15 mouse cellular contexts compared by ENCODE assay signal in the genomic region with DNA sequence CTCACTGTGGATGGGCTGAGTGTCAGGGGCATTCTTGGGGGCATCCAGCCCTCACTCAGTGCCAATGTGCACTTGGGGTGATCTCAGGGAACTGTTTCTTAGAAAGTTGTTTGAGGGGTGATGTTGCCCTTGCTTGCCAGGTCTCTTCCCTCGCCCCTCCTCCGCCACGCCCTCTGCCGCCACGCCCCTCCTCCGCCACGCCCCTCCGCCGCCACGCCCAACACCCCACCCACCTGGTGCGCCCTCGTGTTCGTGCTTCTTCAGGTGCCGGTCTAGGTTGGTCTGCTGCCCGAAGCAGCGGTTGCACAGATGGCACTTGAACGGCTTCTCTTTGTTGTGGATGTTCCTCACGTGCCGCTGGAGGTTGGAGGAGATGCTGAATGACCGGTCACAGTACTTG. TPM values are rescaled to one million over a fixed set of nuclear protein-coding genes. Genes with fewer than 3 reads are reported as not detected.
A peak's percentile ranks its signal among the peaks of the same experiment; 100 is the strongest.
DNase-seq lines count a peak whose midpoint lies in the region; ATAC-seq lines count a peak whose summit lies in the region.
"Had no signal": no experiment of that assay in that cellular context is flagged by ENCODE, and none has a peak within 500 bp of the region (broad histone marks: within the 10 kb centered on the region; RNA-seq: fewer than 3 reads in every experiment).

No protein-coding gene starts in this region.

- 7% methylated on average over 19 of the region's 20 CpGs for WGBS in intestine, embryonic 14.5 days
- 8% methylated on average over 17 of the region's 20 CpGs for WGBS in midbrain, embryonic 16.5 days

- H3K36me3 ChIP-seq in intestine, embryonic 14.5 days (ENCODE audit: control insufficient read depth, insufficient read depth, low read length), result no peaks in the 10 kb centered on the region
- no peaks in the 10 kb centered on the region for H3K36me3 ChIP-seq in midbrain, embryonic 16.5 days (ENCODE audit: control insufficient read depth, insufficient read depth, low read length)
- H3K36me3 ChIP-seq: embryonic facial prominence, embryonic 15.5 days had no signal

- no peak overlapping the region for H3K4me3 ChIP-seq in intestine, embryonic 14.5 days (ENCODE audit: low read depth, low read length)
- no peak overlapping the region for H3K4me3 ChIP-seq in midbrain, embryonic 16.5 days (ENCODE audit: low read depth, low read length)
- H3K4me3 ChIP-seq: embryonic facial prominence, embryonic 15.5 days; left cerebral cortex, adult 2 months had no signal

- H3K27me3 ChIP-seq in intestine, embryonic 14.5 days (replicated peaks; ENCODE audit: control insufficient read depth, insufficient read depth, low read length), result 0 out of 2 replicates have a peak, but pooled peaks cover 5% of the 10 kb centered on the region
- no peaks in the 10 kb centered on the region for H3K27me3 ChIP-seq in midbrain, embryonic 16.5 days (ENCODE audit: control insufficient read depth, insufficient read depth, low read depth, low read length)

- H3K4me1 ChIP-seq in intestine, embryonic 14.5 days (replicated peaks; ENCODE audit: control insufficient read depth, insufficient read depth, low read length), result peaks cover 11% of the 10 kb centered on the region
- H3K4me1 ChIP-seq in midbrain, embryonic 16.5 days (ENCODE audit: control insufficient read depth, insufficient read depth, low read length), result peaks cover 7% of the 10 kb centered on the region

- ATAC-seq in intestine, embryonic 14.5 days (replicated peaks; ENCODE audit: low FRiP score, low TSS enrichment, low read depth), result peak; percentile 28; the same call in 1 of the 2 replicates
- no peak for ATAC-seq in midbrain, embryonic 16.5 days

- DNase-seq in cerebellum, adult 11 months, result peak; percentile 1
- DNase-seq in cerebellum, adult 8-10 months, result no peak
- peak; percentile 47 to 49 for DNase-seq in kidney, postnatal 4 days
- no peak for DNase-seq in kidney, postnatal 10 days
- DNase-seq in intestine, embryonic 14.5 days (ENCODE audit: low spot score), result no peak
- no peak for DNase-seq in urinary bladder, postnatal 10 days (ENCODE audit: low spot score)
- no peak for DNase-seq in layer of hippocampus, postnatal 10 days (ENCODE audit: low spot score in 2 of 2)

- H3K4me2 ChIP-seq in intestine, embryonic 14.5 days (ENCODE audit: low read length), result no peak overlapping the region
- peak overlapping the region; percentile 33; the same call in 1 of the 2 replicates for H3K4me2 ChIP-seq in midbrain, embryonic 16.5 days (ENCODE audit: low read length)
- H3K4me2 ChIP-seq: embryonic facial prominence, embryonic 15.5 days had no signal

- no peak overlapping the region for H3K9ac ChIP-seq in intestine, embryonic 14.5 days (ENCODE audit: low read length)
- no peak overlapping the region for H3K9ac ChIP-seq in midbrain, embryonic 16.5 days (ENCODE audit: low read depth, low read length)
- H3K9ac ChIP-seq: embryonic facial prominence, embryonic 15.5 days had no signal

- no peaks in the 10 kb centered on the region for H3K9me3 ChIP-seq in intestine, embryonic 14.5 days (ENCODE audit: control insufficient read depth, low read length)
- H3K9me3 ChIP-seq in midbrain, embryonic 16.5 days (replicated peaks; ENCODE audit: control insufficient read depth, low read length, poor library complexity, severe bottlenecking), result no peaks in the 10 kb centered on the region
- H3K9me3 ChIP-seq: embryonic facial prominence, embryonic 15.5 days had no signal

- no peak overlapping the region for H3K27ac ChIP-seq in intestine, embryonic 14.5 days (ENCODE audit: low read depth)
- H3K27ac ChIP-seq in midbrain, embryonic 16.5 days (ENCODE audit: low read length), result no peak overlapping the region
- H3K27ac ChIP-seq: embryonic facial prominence, embryonic 15.5 days; left cerebral cortex, adult 2 months had no signal

RNA-seq across cellular contexts. Expression of a gene that starts 7.5 kb away (rescaled TPM):
- polyA plus RNA-seq in intestine, embryonic 14.5 days (2014; fragmentation: Nextera tagmentation; extraction: Ambion mirVana), result 0.22 TPM in 1 of 2 replicates, not detected in the other
- polyA plus RNA-seq in midbrain, embryonic 16.5 days (2015; fragmentation: Nextera tagmentation; extraction: Ambion mirVana), result 0.25 TPM in 1 of 2 replicates, not detected in the other
- total RNA-seq in layer of hippocampus, postnatal 10 days (2021), result under 1 TPM in 1 of 2 experiments, not detected in 1; 0.40 TPM
- total RNA-seq: adrenal gland, adult 8-10 months; gastrocnemius, adult 18-20 months; left cerebral cortex, adult 2 months had no signal
- polyA plus RNA-seq: embryonic facial prominence, embryonic 15.5 days; heart, embryonic 14.5 days; kidney, adult 2 months; lung, embryonic 16.5 days had no signal

RNA-seq across cellular contexts. Expression of a gene that starts 27.0 kb away (rescaled TPM):
- 36.7 and 38.6 TPM in 2 replicates for polyA plus RNA-seq in intestine, embryonic 14.5 days (2014; fragmentation: Nextera tagmentation; extraction: Ambion mirVana)
- 1.1 and 1.6 TPM in 2 replicates for polyA plus RNA-seq in midbrain, embryonic 16.5 days (2015; fragmentation: Nextera tagmentation; extraction: Ambion mirVana)
- under 1 TPM in 1 of 2 experiments, not detected in 1; 0.41 TPM for total RNA-seq in layer of hippocampus, postnatal 10 days (2021)

Comparison
In these comparisons a context has a peak if more than half of its experiments do, and no peak if none do; other contexts are left out.
1. DNase-seq: peak in cerebellum, adult 11 months (single experiment) and kidney, postnatal 4 days (2 of 2); none in cerebellum, adult 8-10 months (single experiment), kidney, postnatal 10 days (single experiment), intestine, embryonic 14.5 days (single experiment), urinary bladder, postnatal 10 days (single experiment) and layer of hippocampus, postnatal 10 days (0 of 2).
2. RNA of a gene that starts 27.0 kb away (polyA plus RNA-seq): 36.7 to 38.6 TPM in intestine, embryonic 14.5 days; 1.1 to 1.6 TPM in midbrain, embryonic 16.5 days; every median in the first group is over 10 times any median in the second.